Mouse (Mus musculus): ENCODE results near the gene Ranbp10.
"Not testable (repeated sequence)": the region's sequence is repeated elsewhere in the genome, so short reads cannot be mapped to it uniquely, and the experiment has no call there.

Gene Ranbp10

DNA sequence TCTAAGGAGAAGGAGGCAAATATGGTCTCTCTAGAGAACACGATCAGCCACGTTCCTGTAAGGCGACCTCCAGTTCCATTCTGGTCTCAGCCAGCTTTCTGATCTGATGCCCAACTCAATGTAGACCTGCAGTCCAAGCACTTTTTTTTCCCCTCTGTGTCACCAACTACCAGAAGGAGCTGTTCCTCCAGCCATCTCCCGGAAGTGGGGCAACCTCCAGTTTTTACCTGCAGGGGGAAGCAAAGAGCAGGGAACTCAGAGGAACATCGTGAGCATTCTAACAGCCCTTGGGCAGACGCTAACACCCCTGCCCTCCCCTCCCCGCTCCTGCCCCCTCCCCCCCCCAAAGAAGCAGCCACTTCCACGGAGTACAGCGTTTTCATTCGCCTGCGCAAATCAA, 8.2 kb upstream of the Ranbp10 start:
- DNase-seq (ENCODE audit: low spot score in 2 of 2) = peak; percentile 67 to 76

DNA sequence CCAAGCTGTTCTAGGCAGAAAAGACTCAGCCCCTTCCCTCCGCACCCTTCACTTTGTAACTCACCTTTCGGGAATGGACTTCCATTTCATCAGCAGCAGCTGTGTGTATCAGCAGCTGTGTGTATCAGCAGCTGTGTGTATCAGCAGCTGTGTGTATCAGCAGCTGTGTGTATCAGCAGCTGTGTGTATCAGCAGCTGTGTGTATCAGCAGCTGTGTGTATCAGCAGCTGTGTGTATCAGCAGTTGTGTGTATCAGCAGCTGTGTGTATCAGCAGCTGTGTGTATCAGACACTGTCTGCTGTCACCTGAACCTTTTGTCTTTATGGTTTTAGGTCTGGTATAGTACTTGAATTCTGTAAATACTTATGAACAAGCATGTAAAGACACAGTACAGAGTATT, 6.6 kb upstream of the Ranbp10 start:
- not testable (repeated sequence) for DNase-seq (ENCODE audit: low spot score in 2 of 2)

DNA sequence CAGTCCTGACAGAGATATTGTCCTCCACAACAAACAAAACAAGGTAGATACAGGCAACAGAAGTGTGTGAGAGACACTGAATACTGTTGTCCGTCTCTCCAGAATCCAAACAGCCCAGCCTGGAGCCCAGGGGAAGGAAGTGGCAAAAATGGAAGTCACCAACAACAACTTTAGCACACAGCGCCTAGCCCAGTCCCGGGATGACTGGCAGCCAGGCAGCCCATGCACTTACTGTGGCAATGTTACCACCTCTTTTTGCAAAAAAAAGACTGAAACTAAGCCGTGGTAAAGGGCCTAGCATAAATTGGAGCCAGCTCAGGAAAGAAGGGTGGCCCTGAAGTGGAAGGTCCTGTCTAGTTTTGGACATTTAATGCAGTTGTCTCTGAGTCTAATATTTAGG, 771 bp downstream of the Ranbp10 start:
- DNase-seq (ENCODE audit: low spot score in 2 of 2) = no peak

DNA sequence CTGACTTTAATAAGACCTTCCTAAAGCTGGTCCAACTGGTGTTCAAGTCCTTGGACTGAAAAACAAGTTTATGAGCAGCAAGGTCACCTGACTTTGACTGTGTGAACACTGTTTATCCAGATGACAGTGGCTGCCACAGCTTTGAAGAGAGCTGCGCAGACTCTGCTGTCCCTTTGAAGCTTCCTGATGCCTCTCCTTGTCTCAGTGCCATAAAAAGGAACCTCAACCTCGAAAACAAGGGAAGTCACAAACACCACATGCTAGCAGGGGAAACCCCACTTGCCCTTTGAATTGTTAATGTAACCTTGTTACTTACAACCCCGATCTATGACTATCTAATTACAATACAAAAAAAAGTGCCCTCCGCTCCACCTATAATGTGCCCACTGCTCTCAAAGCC, 1.6 kb downstream of the Ranbp10 start:
- no peak for DNase-seq (ENCODE audit: low spot score in 2 of 2)

DNA sequence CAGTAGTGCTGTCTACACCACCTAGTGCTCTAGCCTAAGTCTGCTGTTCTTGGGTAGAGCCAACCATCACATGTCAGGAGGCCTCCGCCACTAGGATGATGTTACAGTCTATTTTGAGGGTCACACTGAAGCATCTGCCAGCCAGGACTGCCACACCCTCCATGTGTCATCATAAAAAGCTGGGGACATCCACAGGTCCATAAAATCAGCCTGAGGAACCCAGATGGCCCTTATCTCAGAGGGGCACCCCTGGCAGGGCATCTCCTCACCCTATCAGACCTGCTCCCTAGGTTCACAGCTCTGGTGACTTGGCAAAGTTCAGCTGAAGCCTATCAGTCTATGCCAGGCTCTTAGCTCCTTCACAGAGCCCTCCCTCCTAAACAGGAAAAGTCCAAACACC, 6.2 kb downstream of the Ranbp10 start:
- no peak for DNase-seq (ENCODE audit: low spot score in 2 of 2)

DNA sequence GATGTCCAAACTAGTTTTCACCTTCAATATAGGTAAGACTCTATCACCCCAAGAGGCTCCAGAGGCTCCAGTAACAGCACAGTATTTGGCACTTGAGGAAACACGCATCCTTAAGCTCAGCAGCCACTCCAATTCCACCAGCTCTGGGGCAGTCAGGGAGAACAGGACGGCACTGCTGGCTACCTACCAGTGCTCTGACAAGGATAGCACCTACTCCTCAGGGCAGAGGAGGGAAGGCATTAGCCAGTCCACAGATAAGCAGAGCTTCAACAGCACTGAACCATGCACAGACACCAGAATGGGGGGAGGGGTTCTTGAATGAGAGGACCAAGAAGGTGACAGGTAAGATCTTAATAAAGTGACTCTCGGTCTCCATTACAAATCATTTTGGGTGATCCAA, 7.5 kb downstream of the Ranbp10 start:
- DNase-seq (ENCODE audit: low spot score in 2 of 2) = no peak

DNA sequence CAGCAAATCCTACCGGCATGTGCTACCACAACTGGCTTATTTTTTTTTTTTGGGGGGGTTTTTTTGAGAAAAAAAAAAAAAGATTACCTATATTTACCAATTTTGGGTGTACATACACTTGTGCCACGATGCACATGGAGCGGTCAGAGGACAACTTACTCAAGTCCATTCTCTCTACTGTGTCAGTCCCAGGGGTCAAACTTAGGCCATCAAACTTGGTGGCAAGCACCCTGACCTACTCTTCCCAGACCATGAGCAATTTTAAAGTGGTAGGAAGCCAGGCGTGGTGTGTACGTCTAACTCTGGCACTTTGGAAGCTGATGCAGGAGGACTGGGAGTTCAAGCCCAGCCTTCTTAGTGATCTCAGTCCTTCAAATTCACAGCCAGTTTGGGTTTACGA, 13.9 kb downstream of the Ranbp10 start:
- DNase-seq (ENCODE audit: low spot score in 2 of 2) = no peak

DNA sequence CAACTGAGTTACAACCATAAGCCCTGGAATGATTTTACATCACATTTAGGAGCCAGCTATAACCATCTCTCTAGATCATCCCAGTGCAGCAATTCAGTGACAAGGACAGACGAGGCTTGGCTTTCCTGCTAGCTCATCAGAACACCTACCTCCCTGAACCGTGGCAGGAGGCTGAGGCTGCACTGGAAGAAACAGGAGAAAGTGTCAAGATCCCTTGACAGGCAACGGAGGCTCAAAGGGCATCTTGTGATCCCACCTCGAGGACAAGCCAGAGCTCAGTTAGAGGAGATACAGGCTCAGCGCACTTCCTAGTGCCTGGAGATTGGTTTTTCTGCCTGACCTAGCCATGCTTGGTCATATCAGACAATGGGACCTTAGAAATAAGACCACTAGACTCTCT, 14.6 kb downstream of the Ranbp10 start:
- no peak for DNase-seq (ENCODE audit: low spot score in 2 of 2)

DNA sequence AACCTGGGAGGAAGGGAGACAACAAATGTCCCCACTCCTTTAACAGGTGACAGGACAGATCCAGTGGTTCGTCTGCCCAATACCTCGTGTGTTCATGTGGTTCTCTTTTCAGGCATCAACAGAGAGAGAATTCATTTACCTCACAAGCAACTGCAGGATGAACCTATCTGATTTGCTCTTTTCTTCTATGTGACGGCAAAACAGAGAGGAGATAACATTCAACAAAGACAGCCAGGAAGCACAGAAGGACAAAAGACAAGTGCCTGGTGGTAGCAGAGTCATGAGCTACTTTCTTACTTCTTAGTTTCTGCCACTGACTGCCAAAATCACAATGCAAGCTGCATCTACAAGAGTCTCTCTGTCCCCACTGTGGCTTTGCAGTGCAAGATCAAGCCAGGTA, 15.6 kb downstream of the Ranbp10 start:
- DNase-seq (ENCODE audit: low spot score in 2 of 2) = no peak

DNA sequence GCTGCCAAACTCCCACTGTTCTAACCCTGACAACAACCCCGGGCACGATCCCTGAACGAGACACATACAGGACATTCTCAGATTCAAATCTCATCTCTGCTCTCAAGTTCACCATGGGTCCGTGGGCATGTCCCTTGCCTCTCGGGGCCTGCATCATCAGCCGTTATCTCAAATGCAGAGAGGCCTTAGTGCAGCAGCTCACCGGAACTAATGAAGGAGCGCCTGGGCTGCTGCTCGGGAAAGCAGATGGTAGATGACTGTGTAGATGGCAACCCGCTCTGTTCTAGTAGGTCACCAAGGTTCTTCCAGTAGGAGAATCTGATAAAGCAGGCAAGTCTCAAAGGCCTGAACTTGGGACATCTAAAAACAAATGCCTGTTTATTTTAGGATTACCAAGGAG, 16.1 kb downstream of the Ranbp10 start:
- DNase-seq (ENCODE audit: low spot score in 2 of 2) = no peak

DNA sequence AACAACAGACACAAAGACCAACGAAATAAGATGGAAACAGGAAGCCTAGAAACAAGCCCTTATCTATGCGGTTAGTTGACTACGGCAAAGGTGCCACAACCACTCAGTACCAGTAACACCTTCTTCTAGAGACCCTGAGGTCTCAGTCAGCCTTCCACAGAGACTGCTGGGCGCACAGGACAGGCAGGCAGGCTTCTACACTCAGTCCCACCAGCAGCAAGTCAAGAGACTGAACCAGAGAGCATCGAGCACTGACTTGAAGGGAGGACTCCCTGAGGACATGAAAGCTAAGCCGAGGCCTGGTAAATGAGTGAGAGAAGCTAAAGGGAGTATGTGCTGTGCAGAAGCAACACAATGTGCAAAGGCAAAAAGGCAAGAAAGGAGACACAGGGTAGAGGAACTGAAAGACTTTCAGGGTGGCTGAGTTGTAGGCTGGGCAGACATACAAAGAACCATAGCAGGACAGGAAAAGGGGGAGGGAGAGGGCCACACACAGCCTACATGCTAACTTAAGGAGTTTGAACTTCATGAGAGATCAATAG, 16.8 kb downstream of the Ranbp10 start:
- DNase-seq (ENCODE audit: low spot score in 2 of 2) = no peak

DNA sequence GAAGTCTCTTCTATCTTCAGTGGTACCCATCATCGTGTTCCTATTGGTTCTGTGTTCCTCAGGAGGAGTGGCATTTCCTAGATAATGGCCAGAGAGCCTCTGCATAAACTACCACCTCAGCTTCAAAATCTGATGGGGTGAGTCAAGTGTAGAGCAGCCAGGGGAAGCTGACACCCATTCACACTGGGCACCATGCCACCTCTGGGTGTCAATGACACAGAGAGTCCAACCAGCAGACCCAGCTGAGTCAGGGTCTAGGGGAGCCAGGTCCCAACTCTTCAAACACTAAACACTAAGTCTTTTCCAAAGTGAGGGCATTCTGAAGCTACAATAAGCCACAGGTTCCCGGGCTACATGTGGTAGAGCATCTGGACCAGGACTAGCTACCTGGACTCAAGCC, 18.7 kb downstream of the Ranbp10 start:
- DNase-seq (ENCODE audit: low spot score in 2 of 2) = no peak

DNA sequence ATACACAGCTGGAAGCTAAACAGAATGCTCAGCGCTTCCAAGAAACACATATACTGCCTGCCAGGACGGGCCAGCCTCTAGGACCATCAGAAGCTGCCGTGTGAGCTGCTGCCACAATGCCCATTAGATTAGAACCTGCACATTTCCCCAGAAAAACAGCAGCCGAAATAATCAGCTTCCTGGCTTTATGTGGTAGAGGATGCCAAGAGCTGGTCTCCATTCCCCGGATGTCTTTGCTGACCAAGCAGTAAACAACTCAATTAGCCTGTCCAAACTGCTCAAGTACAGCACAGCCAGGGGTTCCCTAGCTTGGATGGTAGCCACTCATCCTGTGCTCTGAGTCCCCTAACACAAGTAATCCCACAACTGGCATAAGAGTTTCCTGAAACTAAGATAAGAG, 19.4 kb downstream of the Ranbp10 start:
- DNase-seq (ENCODE audit: low spot score in 2 of 2) = no peak

DNA sequence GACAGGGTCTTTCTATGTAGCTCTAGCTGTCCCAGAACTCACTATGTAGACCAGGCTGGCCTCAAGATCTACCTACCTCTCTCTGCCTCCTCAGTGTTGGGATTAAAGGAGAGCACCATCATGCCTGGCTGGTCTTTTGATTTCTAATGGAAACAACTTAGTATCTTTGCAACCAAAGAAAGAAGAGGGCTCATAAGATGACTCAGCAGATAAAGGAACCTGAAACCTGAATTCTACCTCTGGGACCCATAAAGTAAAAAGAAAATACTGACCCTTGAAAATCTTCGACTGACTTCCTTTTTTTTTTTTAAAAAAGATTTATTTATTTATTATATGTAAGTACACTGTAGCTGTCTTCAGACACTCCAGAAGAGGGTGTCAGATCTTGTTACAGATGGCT, 21.2 kb downstream of the Ranbp10 start:
- no peak for DNase-seq (ENCODE audit: low spot score in 2 of 2)

DNA sequence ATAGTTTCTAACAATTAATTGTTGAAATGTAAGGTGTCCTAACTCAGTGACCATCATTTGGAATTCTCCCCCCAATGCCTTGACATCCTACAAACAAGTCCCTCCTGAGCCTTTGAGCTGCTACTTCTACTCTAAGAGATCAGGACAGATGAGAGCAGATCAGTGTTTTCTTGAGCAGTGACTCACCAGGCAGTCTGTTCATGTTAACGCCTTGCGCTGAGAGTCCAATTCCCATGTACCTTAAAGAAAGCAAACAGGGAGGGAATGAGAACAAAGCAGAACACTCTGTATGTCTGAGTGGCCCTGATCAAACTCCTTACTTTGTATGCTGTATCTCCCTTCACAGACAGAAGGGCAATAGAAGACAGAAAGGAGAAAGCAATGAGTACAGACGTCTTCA, 21.8 kb downstream of the Ranbp10 start:
- no peak for DNase-seq (ENCODE audit: low spot score in 2 of 2)

DNA sequence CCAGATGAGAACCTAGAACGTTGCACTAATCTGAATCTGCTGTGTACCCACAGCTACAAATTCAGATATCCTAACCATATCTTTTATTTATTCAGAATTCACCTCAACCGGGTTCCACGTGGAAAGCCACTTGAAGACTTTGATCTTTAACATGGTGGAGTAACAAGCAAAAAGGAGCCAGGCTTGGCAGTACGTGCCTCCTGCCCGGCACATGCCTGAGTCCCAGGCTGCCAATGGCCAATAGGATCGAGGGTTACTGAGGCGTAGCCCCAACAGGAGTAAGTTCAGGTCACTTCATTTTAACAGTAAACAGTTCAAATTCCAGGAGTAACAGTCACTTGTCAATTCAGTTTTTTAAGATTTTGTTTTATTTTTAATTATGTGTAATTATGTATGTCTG, 22.4 kb downstream of the Ranbp10 start:
- DNase-seq (ENCODE audit: low spot score in 2 of 2) = no peak

DNA sequence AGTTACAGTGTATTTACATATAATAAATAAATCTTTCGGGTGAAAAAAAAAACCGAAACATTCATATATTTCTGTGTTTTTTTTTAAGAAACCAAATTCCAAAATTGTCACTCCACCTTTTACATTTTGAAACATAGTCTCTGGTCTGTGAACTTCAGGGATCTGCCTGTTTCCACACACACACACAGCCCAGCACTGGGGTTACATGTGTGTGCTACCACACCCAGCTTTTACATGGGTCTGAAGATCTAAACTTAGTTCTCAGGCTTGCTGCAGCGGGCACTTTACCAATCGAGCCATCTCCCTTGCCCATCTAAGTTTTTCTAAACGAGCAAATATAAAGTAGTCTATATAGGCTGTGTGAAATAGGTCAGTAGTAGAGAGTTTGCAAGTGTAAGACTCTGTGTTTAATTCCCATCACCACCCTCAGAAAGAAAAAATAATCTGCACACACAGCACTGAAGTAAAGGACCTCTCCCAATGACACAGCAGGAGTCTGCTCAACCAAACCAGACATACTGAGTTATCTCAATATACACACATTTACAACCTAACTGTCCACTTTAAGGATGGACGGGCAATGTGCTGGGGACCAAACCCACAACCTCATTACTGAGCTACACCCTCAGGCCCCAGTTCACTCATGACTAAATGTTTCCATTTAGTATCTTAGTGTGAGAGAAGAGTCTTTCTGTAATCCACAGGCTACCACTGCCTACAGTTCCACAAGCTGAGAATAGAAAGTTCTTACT, 25.8 kb downstream of the Ranbp10 start:
- no peak for DNase-seq (ENCODE audit: low spot score in 2 of 2)

DNA sequence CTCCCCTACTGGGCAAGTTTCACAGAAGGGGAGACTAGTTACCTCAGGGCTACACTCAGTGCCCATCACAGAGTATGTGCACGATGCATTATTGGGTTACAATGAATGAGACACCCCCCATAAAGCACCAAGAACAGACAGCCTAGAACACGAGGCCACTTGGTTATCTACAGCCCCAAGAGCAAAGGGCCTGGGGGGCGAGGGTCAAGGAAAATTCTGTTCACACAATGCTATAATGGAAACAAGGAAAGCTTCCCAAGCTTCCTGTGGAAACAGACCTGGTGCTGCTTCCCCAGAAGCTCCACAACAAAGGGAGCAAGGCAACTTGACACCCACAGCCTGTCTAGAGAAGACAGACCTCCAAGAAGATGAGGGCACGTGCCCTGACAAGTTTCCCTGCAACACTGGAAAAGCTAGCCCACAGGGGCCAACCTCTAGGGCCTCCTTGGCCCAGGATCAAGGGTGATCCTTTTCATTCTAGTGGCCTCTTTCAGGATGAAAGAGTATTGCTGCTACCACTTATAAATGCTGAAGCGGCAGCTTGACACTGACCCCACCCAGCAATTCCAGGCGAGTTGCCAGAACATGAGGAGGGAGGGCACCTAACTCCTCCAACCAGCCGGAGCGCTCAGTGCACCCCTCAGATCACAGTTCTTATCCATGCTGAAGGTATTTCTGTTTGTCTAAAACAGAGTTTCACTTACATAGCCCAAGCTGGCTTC, 27.9 kb downstream of the Ranbp10 start:
- peak; percentile 63 to 83 for DNase-seq (ENCODE audit: low spot score in 2 of 2)

DNA sequence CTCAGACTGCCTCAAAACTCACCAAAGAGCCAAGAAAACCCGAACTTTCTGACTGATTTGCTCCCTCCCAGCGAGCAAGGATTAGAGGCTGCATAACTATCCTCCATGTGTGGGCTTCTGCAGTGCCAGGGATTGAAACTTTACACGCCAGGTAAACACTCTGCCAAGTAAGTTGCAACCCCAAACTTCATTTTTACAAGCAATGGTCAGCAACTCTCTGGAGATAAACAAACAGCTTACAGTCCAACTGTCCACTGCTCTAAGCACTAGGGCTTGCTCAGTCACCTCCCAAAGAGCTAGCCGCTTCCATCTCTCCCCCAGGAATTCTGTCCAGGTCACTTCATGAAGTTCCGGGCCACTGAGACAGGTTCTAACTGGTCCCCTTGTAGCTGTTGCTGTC, 28.7 kb downstream of the Ranbp10 start:
- DNase-seq (ENCODE audit: low spot score in 2 of 2) = no peak

DNA sequence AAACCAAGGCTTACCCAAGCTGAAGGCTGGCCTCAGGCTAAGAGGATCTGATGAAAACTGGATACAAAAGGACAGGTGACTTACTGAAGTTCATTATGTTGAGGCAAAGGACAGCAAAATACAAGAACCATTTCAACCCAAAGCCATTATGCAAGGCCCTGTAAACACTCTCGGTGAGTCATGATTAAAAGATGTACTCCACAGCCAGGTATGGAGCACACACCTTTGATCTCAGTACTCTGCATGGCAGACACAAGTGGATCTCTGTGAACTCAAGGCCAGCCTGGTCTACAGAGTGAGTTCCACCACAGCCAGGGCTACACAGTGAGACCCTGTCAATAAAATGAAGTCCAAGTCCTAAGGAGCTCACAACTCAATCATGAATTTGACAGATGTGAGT, 31.4 kb downstream of the Ranbp10 start:
- DNase-seq (ENCODE audit: low spot score in 2 of 2) = no peak

DNA sequence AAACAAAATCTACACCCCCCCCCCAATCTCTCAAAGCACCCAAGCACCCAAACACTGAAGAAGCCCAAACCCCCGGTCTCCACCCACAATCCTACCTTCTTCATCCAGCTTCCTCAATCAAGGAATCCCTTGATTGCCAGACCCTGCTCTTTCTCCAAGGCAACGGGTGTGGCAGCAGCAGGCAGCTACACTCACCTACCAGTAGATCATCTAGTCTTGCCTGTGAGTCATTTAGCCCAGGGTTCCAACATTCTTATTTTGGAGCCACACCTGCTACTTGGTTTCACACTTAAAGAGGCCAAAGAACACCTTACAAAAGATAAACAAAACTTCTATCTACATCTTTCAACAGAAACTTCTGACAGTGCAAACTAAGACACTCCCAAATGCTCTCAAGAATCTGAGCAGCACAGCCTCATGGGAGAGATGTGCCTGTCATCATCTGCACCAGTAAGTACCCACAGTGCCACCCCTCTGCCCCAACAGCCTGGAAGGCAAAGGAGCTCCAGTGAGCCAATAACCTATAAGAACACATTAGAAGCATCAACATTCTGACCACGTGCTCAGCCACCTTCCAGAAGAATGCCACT, 33.0 kb downstream of the Ranbp10 start:
- DNase-seq (ENCODE audit: low spot score in 2 of 2) = no peak

DNA sequence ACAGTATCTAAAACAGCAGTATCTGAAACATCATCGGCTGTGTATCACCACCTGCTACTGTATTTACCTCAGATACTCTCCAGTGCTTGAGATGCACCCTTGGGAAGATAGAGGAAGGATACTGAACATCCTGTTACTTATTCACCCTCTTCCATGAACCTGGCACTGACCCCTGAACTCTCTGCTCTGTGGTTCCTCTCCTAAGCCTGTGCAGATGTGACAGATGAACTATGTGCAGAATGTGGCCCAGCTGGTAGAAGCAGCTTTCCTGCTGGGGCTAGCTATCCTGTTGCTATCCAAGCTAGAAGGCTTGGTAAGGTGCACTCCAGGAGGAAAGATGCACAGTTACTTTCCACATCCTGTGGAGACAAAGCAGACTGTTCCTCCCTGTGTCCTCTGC, 33.8 kb downstream of the Ranbp10 start:
- no peak for DNase-seq (ENCODE audit: low spot score in 2 of 2)

DNA sequence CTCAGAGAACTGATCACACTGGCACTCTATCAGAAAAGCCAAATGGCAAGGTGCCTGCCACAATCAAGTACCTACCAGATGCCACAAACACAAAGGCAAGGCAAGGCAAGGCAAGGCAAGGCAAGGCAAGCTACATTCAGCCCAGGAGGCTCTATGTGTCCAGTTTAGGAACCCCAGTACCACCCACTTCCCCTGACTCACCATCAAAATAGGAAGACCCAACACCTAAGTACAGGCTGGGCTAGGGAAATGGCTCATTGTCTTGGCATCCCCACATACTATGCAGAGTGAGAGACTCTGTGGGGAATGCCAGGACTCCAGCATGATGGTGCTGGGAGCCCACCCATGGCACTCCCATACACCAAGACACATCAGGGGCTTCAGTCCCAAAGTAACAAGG, 37.5 kb downstream of the Ranbp10 start:
- DNase-seq (ENCODE audit: low spot score in 2 of 2) = no peak
